Mouse (Mus musculus): ENCODE data around the gene Dctn2.

The Dctn2 gene

DNA sequence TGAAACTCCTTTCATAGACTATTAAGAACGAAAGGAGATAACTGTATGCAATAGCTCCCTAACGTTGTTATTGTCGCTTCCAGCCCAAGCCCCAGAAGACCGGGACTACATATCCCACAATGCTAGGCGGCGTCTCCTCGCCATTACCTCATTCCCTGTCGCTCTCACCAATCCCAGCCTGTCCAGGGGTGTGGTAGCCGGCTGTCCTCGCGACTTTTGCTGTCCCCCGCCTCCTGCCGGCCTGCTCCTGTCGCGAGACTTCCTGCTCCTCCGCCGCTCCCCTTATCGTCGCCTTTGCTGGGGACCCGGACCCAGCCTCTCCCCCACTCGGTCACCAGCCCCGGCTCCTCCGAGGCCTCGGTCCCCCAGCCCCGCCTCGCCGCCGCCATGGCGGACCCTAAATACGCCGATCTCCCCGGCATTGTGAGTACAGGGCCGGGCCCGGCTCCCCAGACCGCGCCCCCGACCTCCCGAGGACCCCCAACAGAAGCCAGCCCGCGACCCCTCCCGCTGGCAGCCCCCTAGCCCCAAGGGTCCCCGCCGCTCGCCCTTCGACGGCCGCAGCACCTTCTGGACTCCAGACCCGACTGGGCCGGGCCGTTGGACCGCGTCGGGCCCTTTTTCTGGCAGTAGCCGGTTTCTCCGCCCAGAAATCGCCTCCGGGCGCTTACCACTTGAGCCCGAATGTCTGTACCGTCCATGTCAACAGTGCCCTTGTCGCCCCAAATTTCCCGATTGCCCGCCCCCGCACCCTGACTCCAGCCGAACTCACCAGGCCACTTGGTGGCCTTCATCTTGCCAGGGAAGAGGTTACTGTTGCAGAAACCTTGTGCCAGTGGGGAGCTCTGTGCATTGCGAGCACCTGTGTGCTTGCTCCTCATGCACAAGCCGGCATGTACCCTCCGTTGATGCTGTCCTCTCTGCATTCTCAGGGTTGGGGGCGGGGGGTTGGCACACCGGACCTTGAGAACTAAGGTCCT lies at the start of gene Dctn2:
TSS of gene Dctn2 (plus strand) at position 257 of the 980 bp plus-strand sequence.
- DNase-seq (ENCODE audit: low spot score), result peak; percentile 98

DNA sequence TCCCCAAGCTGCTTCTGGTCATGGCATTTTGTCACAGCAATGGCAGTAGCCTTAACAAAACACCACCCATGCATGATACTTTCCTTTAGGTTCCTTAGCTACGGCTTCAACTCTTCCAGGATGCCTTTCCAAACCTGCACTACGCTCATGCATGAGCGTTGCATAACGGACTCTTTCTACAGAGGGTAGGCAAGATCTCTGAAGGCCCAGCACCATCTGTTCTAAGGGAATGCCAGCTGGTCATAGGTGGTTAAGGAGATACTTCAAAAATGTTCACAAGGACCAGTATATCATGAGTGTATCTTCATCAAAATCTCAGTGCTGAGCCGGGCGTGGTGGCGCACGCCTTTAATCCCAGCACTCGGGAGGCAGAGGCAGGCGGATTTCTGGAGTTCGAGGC lies 49.7 kb upstream of the Dctn2 start:
- no peak for DNase-seq (ENCODE audit: low spot score)

GRCm38 (mm10) chr10:127217177-127217576 lies 49.0 kb upstream of the Dctn2 start:
- DNase-seq (ENCODE audit: low spot score), result no peak

DNA sequence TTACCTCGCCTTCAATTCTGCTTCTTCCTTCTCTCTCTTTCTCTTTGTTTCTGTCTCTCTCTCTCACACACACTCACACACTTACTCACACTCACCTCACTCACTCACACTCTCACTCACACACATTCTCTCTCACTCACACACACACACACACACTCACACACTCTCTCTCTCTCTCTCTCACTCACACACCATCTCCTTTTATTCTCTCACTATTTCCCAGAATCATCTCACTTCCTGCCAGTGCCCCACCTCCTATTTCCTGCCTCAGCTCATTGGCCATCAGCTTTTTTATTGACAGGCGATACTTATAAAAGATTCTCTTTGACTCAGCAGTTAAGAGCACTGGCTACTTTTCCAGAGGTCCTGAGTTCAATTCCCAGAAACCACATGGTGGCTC lies 47.8 kb upstream of the Dctn2 start:
- no peak for DNase-seq (ENCODE audit: low spot score)

GRCm38 (mm10) chr10:127225213-127225612 lies 41.0 kb upstream of the Dctn2 start:
- no peak for DNase-seq (ENCODE audit: low spot score)

- no peak for DNase-seq (ENCODE audit: low spot score)
Observed at GRCm38 (mm10) chr10:127225732-127226131, 40.4 kb upstream of the Dctn2 start.

GRCm38 (mm10) chr10:127226318-127226895 lies 39.8 kb upstream of the Dctn2 start:
- peak; percentile 45 for DNase-seq (ENCODE audit: low spot score)

DNA sequence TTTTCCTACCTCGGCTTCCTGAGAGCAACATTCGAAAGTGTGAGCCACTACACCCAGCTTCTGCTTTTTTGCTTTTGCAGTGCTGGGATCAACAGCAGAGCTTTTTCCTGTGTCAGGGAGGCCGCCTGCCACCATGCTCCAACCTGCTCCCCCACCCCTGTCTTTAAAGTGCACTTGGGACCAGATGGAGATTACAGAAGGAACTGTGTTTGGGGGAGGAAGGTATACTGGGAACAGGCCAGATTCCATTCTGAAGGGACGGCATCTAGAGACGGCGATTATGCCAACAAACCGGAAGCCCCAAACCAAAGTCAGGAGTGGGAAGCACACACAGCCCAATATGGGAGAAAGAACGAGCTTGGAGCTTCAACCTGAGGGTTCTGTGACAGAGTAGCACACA lies 39.0 kb upstream of the Dctn2 start:
- DNase-seq (ENCODE audit: low spot score), result no peak

- peak; percentile 76 for DNase-seq (ENCODE audit: low spot score)
Observed at GRCm38 (mm10) chr10:127228897-127229296, 37.3 kb upstream of the Dctn2 start.

- DNase-seq (ENCODE audit: low spot score), result no peak
Observed at GRCm38 (mm10) chr10:127230693-127231092, 35.5 kb upstream of the Dctn2 start.

DNA sequence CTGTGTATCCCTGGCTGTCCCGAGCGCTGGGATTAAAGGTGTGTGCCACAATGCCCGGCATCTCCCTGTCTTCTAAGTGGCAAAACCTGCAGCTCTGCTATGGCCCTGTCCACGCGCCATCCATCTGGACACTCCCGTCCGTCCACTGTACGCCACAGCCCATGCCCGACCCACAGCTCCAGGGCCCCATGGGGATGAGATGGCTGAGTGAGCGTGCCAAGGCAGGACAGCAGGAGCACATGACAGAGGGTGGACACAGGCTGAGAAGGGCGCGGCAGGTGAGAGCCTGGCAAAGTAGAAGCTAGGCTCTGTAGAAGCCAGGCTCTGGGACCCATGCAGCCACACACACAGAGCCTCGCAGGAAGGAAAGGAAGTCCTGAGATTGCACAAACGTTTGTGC lies 34.4 kb upstream of the Dctn2 start:
- DNase-seq (ENCODE audit: low spot score), result no peak

GRCm38 (mm10) chr10:127233141-127233540 lies 33.0 kb upstream of the Dctn2 start:
- no peak for DNase-seq (ENCODE audit: low spot score)

- DNase-seq (ENCODE audit: low spot score), result peak; percentile 34
Observed at GRCm38 (mm10) chr10:127236541-127236940, 29.6 kb upstream of the Dctn2 start.

DNA sequence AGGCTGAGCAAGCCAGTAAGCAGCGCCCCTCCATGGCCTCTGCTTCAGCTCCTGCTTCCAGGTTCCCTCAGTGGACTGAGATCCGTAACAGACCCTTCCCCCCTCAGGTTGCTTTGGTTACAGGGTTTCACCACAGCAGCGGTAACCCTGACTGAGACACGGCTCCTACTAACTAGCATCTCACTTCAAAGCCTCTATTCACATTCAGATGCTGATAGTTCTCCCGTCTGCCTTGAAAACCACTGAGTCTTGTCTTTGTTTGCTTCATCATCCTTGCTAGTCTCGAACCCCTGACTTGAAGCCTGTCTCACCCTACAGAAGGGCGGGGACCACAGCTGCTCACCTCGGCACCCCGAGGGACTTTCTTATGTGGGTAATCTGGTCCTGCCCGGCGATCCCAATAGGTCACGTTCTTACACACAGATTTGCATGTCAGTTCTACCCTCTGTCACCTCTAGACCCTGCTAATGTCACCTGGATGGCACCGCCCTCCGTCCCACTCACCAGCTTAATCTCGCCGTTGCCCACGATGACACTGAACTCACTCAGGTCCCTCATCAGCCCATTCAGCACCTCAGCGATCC lies 27.8 kb upstream of the Dctn2 start:
- no peak for DNase-seq (ENCODE audit: low spot score)

DNA sequence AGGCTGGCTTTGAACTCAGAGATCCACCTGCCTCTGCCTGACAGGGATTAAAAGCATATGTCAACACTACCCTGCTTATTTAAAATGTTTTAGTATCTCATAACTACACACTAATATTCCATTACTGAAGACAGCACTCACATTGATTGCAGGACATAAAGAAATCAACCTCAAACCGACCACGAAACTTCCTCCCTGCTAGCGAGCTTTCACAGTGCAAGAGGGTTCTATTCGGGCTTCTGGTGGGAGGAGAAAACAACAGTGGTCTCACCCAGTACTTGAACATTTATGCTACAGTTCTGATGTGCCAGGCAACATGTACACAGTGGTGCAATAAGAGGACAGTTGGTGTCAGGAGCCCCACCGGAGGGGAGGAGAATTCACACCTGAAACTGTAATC lies 15.4 kb upstream of the Dctn2 start:
- DNase-seq (ENCODE audit: low spot score), result no peak

- DNase-seq (ENCODE audit: low spot score), result peak; percentile 85
Observed at GRCm38 (mm10) chr10:127255625-127256345, 10.4 kb upstream of the Dctn2 start.

DNA sequence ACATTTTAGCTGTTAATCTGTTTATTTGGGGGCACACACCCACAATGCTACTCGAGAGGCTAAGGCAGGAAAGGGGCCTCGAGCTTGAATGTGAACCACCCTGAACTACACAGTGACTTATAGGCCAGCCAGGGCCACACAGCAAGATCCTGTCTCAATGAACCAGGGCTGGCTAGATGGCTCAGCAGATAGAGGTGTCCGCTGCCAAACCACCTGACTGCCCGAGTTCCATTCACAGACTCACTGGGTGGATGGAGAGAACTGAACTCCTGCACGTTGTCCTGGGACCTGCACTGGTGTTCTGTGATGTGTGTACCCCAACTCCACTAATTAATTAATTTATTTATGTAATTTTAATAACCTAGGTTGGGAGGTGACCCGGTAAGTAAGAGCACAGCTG lies 8.4 kb upstream of the Dctn2 start:
- no peak for DNase-seq (ENCODE audit: low spot score)

- DNase-seq (ENCODE audit: low spot score), result no peak
Observed at GRCm38 (mm10) chr10:127258489-127258888, 7.7 kb upstream of the Dctn2 start.

DNA sequence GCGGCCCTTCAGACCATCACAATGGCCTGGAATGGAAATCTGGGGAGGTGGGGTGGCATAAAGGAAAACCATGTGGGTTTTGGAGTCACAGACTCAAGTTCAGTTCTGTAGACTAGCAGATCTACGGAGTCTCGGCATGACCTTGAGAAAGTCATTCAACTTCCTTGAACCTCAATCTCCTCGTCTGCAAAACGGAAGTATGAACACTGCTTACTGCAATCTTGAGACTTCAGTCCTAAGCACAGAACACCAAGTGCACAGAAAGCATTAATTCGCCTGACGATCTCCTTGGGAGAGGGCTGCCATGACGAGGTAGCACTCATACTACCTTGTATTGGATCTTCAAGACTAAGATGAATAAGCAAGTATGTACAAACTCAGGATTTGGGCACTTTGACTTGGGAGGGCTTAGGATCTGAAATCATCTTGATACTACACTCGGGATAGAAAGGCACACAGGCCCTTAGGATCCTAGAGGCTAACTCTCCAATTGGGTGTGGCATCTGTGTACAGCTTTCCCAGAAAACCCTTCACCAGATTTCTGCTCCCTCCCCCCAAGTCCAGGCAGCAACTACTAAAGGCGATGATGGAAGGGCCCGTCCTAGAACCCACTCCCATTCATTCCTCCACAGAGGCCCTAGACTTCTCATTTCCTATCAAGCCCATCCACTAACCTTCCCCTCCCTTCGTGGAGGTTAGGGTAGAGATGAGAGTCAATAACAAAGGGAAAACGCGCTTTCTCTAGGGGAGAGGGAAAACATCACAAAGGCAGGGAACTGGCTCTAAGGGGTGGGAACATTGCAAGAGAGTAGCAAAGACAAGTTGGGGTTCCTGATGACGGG lies 4.2 kb upstream of the Dctn2 start:
- DNase-seq (ENCODE audit: low spot score), result no peak

- peak; percentile 47 for DNase-seq (ENCODE audit: low spot score)
Observed at GRCm38 (mm10) chr10:127262548-127263398, 3.4 kb upstream of the Dctn2 start, which contains the start of gene Kif5a. Gene Kif5a, minus strand, starts transcription at chr10:127263348.
